Mouse (Mus musculus): ENCODE results near the gene Mrpl44. TPM values are rescaled to one million over a fixed set of nuclear protein-coding genes. Genes with fewer than 3 reads are reported as not detected.

Mrpl44 gene
- total RNA-seq (2023), result 10 to 100 TPM; 11.9 to 13.1 TPM

GRCm38 (mm10) chr1:79775927-79776458, at the start of gene Mrpl44, which contains the start of gene Wdfy1:
TSS of gene Mrpl44 (plus strand) at chr1:79776018.
TSS of gene Wdfy1 (minus strand) at chr1:79776143.

Other genes starting within 250 kb of the Mrpl44 start
- gene Ap1s3, start 104.0 kb upstream of the Mrpl44 start, total RNA-seq (2023), result 1 to 10 TPM; 4.0 to 6.5 TPM
- gene Wdfy1, start 125 bp downstream of the Mrpl44 start, total RNA-seq (2023), result 10 to 100 TPM; 31.7 to 37.4 TPM
- under 1 TPM in 1 of 2 experiments, not detected in 1; 0.89 TPM for gene Serpine2, start 85.2 kb downstream of the Mrpl44 start, total RNA-seq (2023)